Mouse (Mus musculus): Measurements from ENCODE around the gene Actn1.

- TF ChIP-seq GATA1 (IDR thresholded peaks at IDR 0.05; ENCODE audit: low read length) (no peak), TAL1 (IDR thresholded peaks at IDR 0.05; ENCODE audit: low read length) (no peak)
These were observed 43.1 kb downstream of the Actn1 start for GRCm38 (mm10) chr12:80217049-80217448.

Data from erythroblast, embryonic 14.5 days (primary cell).